Mouse (Mus musculus): ENCODE data around the gene Gpr18.

GRCm38 (mm10) chr14:121927451-121927850 is 11.9 kb upstream of the Gpr18 start:
- TF ChIP-seq CTCF (IDR thresholded peaks at IDR 0.05; ENCODE audit: control insufficient read depth, insufficient read depth, insufficient replicate concordance, low read depth, low read length) (no peak), POLR2A (IDR thresholded peaks at IDR 0.05; ENCODE audit: control insufficient read depth, low read depth, low read length) (no peak)

Data from testis, adult 2 months (tissue).